Mouse (Mus musculus) ES-CJ7 (cell line): ENCODE measurements at regions not wholly inside any gene's neighbourhood (a gene's known extent, or its start where the extent isn't known, plus 50 kb on each side); places are given as distances from the start of the nearest gene placed in this dataset.

ENCODE experiments used
- DNase-seq: peaks from one replicate; pipeline ENCODE4 v3.0.0; 2011; ENCODE audit warnings: low read depth, low spot score

DNA sequence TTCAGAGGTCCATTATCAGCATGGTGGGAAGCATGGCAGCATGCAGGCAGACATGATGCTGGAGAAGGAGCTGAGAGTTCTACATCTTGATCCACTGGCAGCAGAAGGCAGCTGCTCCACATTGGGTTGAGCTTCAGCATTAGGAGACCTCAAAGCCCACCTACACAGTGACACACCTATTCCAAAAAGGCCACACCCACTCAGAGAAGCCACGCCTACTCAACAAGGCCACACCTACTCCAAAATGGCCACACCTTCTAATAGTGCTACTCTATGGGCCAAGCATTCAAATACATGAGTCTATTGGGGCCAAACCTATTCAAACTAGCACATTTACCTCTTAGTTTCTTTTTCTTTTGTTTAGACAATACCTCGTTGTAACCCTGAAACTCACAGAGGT lies 50.4 kb upstream of the Sox13 start:
- DNase-seq = peak; percentile 67
